Mouse (Mus musculus): ENCODE measurements around the gene Zfp882. TPM values are rescaled to one million over a fixed set of nuclear protein-coding genes. Genes with fewer than 3 reads are reported as not detected.
A peak's percentile ranks its signal among the peaks of the same experiment; 100 is the strongest.

Gene Zfp882
- polyA plus RNA-seq, 1 experiment: 0.55 TPM

DNA sequence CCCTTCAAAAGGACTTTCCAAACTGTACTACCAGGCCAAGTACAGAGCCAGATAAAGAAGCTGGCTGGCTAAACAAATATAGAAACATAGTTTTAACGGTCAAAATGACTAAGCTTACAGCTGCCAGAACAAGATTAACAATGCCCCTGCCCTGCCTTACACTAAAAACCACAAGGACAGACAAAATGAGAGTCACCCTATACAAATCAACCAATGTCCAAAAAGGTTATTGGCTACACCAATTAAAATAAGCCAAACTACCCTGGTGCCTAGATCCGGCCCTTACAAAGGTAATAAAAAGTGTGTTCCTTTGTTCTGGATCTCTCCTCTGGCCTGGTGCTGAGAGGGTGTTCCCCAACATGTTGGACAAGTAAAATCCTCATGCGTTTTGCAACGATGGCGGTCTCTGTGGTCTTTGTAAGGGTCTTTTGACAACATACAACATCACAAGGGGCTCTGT, 580 bp upstream of the Zfp882 start:
- Histone ChIP-seq H3K79me2 (ENCODE audit: control insufficient read depth, insufficient read depth) (no peaks in the 10 kb centered on the region), H3ac (ENCODE audit: control insufficient read depth, insufficient read length) (no peak overlapping the region), H3K27me3 (ENCODE audit: control insufficient read depth, insufficient read depth, insufficient read length) (no peaks in the 10 kb centered on the region), H3K4me2 (ENCODE audit: low read depth) (peak overlapping the region; percentile 51), H3K4me3 (peak overlapping the region; percentile 54), H3K36me3 (ENCODE audit: control insufficient read depth, insufficient read depth) (no peaks in the 10 kb centered on the region)
- TF ChIP-seq POLR2A (IDR thresholded peaks at IDR 0.05; ENCODE audit: insufficient read length, low read depth): no peak
- TF ChIP-seq USF1 (IDR thresholded peaks at IDR 0.05; ENCODE audit: low read depth): no peak
- TF ChIP-seq TCF3 (IDR thresholded peaks at IDR 0.05; ENCODE audit: insufficient read length, low read depth): no peak
- no peak for TF ChIP-seq SRF (IDR thresholded peaks at IDR 0.05; ENCODE audit: control insufficient read depth, insufficient read length, low read depth)
- TF ChIP-seq CEBPB (IDR thresholded peaks at IDR 0.05; ENCODE audit: insufficient read depth, poor library complexity, severe bottlenecking): no peak
- no peak for TF ChIP-seq MYOD1 (IDR thresholded peaks at IDR 0.05; ENCODE audit: control insufficient read depth in 1 of 3, insufficient read length in 2 of 3, low read depth in 2 of 3)

DNA sequence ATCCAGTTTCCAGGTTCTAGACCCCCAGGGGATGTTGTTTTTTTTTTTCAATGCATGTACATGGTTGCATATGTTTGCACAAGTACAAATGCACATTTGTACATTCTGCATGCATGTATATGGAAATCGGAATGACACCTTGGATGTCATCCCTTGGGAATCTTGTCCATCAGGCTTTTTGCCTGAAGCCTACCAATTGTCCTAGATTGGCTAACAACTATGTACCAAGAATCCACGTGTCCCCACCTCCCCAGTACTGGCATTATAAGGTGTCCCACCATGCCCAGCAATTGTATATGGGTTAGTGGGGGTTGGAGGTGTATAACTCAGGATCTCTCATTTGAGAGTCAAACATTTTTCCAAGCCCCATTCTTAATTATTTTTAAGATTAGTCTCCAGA, 3.9 kb downstream of the Zfp882 start:
- H3K4me2 ChIP-seq (ENCODE audit: low read depth): no peak overlapping the region
- no peaks in the 10 kb centered on the region for H3K79me2 ChIP-seq (ENCODE audit: control insufficient read depth, insufficient read depth)
- H3K27me3 ChIP-seq (ENCODE audit: control insufficient read depth, insufficient read depth, insufficient read length): no peaks in the 10 kb centered on the region
- no peak overlapping the region for H3ac ChIP-seq (ENCODE audit: control insufficient read depth, insufficient read length)
- no peak overlapping the region for H3K4me3 ChIP-seq
- TF ChIP-seq TCF12 (IDR thresholded peaks at IDR 0.05; ENCODE audit: insufficient read depth, poor library complexity, severe bottlenecking) (no peak), REST (IDR thresholded peaks at IDR 0.05; ENCODE audit: insufficient read depth, insufficient read length) (no peak), E2F4 (IDR thresholded peaks at IDR 0.05; ENCODE audit: insufficient read depth) (no peak), POLR2AphosphoS2 (IDR thresholded peaks at IDR 0.05; ENCODE audit: insufficient read length, low read depth) (no peak), MYOD1 (IDR thresholded peaks at IDR 0.05; ENCODE audit: control insufficient read depth in 1 of 3, insufficient read length in 2 of 3, low read depth in 2 of 3) (no peak)
- H3K36me3 ChIP-seq (ENCODE audit: control insufficient read depth, insufficient read depth): no peaks in the 10 kb centered on the region

DNA sequence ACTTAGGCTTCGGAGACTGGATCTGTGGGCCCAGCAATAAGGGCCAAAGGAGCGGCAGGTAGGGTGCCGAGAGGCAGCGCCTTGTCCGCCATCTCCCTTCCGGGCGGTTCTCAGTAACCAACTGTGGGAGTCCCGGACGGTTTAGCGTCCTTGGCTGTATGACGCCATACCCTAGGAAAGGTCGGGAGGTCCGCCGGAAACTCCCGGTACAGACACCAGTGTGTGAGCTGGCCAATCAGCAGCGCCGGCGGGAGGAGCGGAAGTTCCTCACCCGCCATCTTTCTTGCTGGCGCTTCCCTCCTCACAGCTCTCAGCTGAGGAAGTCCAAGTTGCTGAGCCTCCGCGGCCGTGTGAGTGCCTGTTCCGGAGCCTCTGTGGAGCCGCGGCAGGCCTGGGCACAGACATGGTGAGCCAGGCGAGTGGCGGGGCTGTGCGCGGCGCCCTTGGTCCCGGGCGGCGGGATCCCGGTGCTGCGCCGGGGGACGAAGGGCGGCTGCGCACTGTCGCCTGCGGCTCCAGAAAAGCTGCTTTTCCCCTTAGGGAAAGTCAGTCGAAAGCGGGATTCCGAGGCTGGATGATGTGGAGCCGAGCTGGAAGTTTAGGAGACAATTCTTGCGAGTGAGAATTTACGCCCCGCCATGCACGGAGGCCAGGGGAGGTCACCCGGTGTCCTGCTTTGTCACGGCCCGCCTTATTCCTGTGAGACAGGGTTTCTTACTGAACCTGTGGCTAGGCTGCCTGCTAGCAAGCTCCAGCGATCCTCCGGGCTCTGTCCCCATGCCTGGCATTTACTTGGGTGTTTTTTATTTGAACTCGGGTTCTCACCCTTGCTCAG, 14.4 kb downstream of the Zfp882 start:
- Histone ChIP-seq H3K27me3 (ENCODE audit: control insufficient read depth, insufficient read depth, insufficient read length) (no peaks in the 10 kb centered on the region), H3K4me2 (ENCODE audit: low read depth) (peak overlapping the region; percentile 87), H3K4me3 (peak overlapping the region; percentile 89), H3K36me3 (ENCODE audit: control insufficient read depth, insufficient read depth) (peaks cover 8% of the 10 kb centered on the region), H3K79me2 (ENCODE audit: control insufficient read depth, insufficient read depth) (peaks cover 37% of the 10 kb centered on the region), H3ac (ENCODE audit: control insufficient read depth, insufficient read length) (peak overlapping the region; percentile 82)
- TF ChIP-seq USF1 (IDR thresholded peaks at IDR 0.05; ENCODE audit: low read depth) (no peak), TCF12 (IDR thresholded peaks at IDR 0.05; ENCODE audit: insufficient read depth, poor library complexity, severe bottlenecking) (no peak), POLR2A (IDR thresholded peaks at IDR 0.05; ENCODE audit: insufficient read length, low read depth) (peak; percentile 92), REST (IDR thresholded peaks at IDR 0.05; ENCODE audit: insufficient read depth, insufficient read length) (no peak), SRF (IDR thresholded peaks at IDR 0.05; ENCODE audit: control insufficient read depth, insufficient read length, low read depth) (peak; percentile 36), POLR2AphosphoS2 (IDR thresholded peaks at IDR 0.05; ENCODE audit: insufficient read length, low read depth) (peak; percentile 76)

DNA sequence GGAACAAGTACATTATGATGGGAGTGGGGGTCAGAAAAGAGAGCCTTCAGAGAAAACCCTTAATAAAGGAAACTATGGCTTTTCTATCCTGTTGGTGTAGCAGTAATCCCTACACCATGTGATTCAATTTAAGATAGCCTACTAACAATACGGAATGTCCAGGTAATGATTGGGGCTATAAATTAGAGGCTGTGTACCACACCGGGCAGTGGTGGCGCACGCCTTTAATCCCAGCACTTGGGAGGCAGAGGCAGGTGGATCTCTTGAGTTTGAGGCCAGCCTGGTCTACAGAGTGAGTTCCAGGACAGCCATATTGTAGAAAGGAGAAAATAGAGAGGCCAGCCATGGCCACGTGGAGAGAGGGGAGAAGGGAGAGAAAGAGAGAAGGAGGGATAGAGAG, 17.4 kb downstream of the Zfp882 start:
- TF ChIP-seq POLR2A (IDR thresholded peaks at IDR 0.05; ENCODE audit: insufficient read length, low read depth): no peak
- no peak for TF ChIP-seq MAX (IDR thresholded peaks at IDR 0.05; ENCODE audit: low read depth)
- no peak for TF ChIP-seq USF1 (IDR thresholded peaks at IDR 0.05; ENCODE audit: low read depth)
- no peak for TF ChIP-seq CEBPB (IDR thresholded peaks at IDR 0.05; ENCODE audit: insufficient read depth, poor library complexity, severe bottlenecking)
- TF ChIP-seq TCF12 (IDR thresholded peaks at IDR 0.05; ENCODE audit: insufficient read depth, poor library complexity, severe bottlenecking): no peak
- no peak overlapping the region for H3ac ChIP-seq (ENCODE audit: control insufficient read depth, insufficient read length)
- peaks cover 25% of the 10 kb centered on the region for H3K36me3 ChIP-seq (ENCODE audit: control insufficient read depth, insufficient read depth)
- H3K4me2 ChIP-seq (ENCODE audit: low read depth): no peak overlapping the region
- H3K79me2 ChIP-seq (ENCODE audit: control insufficient read depth, insufficient read depth): peaks cover 39% of the 10 kb centered on the region
- H3K27me3 ChIP-seq (ENCODE audit: control insufficient read depth, insufficient read depth, insufficient read length): no peaks in the 10 kb centered on the region
- no peak overlapping the region for H3K4me3 ChIP-seq

GRCm38 (mm10) chr8:71926551-71926950, 18.1 kb downstream of the Zfp882 start:
- H3K4me3 ChIP-seq: no peak overlapping the region
- H3K4me2 ChIP-seq (ENCODE audit: low read depth): no peak overlapping the region
- H3ac ChIP-seq (ENCODE audit: control insufficient read depth, insufficient read length): no peak overlapping the region
- no peaks in the 10 kb centered on the region for H3K27me3 ChIP-seq (ENCODE audit: control insufficient read depth, insufficient read depth, insufficient read length)
- TF ChIP-seq MAX (IDR thresholded peaks at IDR 0.05; ENCODE audit: low read depth): no peak
- no peak for TF ChIP-seq CEBPB (IDR thresholded peaks at IDR 0.05; ENCODE audit: insufficient read depth, poor library complexity, severe bottlenecking)
- TF ChIP-seq USF1 (IDR thresholded peaks at IDR 0.05; ENCODE audit: low read depth): no peak
- TF ChIP-seq REST (IDR thresholded peaks at IDR 0.05; ENCODE audit: insufficient read depth, insufficient read length): no peak
- no peak for TF ChIP-seq SRF (IDR thresholded peaks at IDR 0.05; ENCODE audit: control insufficient read depth, insufficient read length, low read depth)
- TF ChIP-seq POLR2AphosphoS2 (IDR thresholded peaks at IDR 0.05; ENCODE audit: insufficient read length, low read depth): no peak
- no peak for TF ChIP-seq TCF3 (IDR thresholded peaks at IDR 0.05; ENCODE audit: insufficient read length, low read depth)
- TF ChIP-seq E2F4 (IDR thresholded peaks at IDR 0.05; ENCODE audit: insufficient read depth): no peak
- no peak for TF ChIP-seq POLR2A (IDR thresholded peaks at IDR 0.05; ENCODE audit: insufficient read length, low read depth)
- no peak for TF ChIP-seq MYOD1 (IDR thresholded peaks at IDR 0.05; ENCODE audit: control insufficient read depth in 1 of 3, insufficient read length in 2 of 3, low read depth in 2 of 3)
- TF ChIP-seq TCF12 (IDR thresholded peaks at IDR 0.05; ENCODE audit: insufficient read depth, poor library complexity, severe bottlenecking): no peak
- TF ChIP-seq MYOG (IDR thresholded peaks at IDR 0.05; ENCODE audit: control insufficient read depth in 1 of 3, insufficient read depth in 1 of 3, insufficient read length in 2 of 3, low read depth in 2 of 3): no peak
- H3K36me3 ChIP-seq (ENCODE audit: control insufficient read depth, insufficient read depth): peaks cover 32% of the 10 kb centered on the region
- peaks cover 39% of the 10 kb centered on the region for H3K79me2 ChIP-seq (ENCODE audit: control insufficient read depth, insufficient read depth)
